Mouse (Mus musculus) adrenal gland (tissue): ENCODE measurements at regions not wholly inside any gene's neighbourhood (a gene's known extent, or its start where the extent isn't known, plus 50 kb on each side); places are given as distances from the start of the nearest gene placed in this dataset.

ENCODE experiments used
- intact Hi-C: fragments of 180-260 bp; cut with DNase I; formaldehyde crosslinking; loops from one replicate; pipeline ENCODE4 v1.15.1; 2025

GRCm38 (mm10) chr2:116201248-116202223 lies 135.9 kb upstream of the Meis2 start:
- intact Hi-C loops = no loop called here

DNA sequence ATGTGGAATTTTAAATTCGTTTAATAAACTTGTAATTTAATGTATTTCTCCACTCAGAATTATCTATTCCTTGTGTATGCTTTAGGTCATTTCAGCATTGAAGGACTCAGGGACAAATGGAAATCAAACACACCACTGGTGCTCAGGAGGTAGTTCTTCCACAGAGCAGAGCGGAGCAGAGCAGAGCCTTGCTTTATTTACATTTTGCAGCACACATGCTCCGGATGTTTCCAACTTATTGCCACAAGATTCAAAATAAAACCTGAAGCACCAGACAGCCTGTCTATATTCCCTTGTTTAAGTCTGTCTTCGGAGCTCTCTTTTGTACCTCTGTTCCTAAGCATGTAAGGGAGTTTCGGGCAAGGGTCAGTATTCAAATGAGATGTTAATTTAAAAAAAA lies 135.2 kb upstream of the Meis2 start:
- intact Hi-C loops = no loop called here

- intact Hi-C loops = no loop called here
Measured at GRCm38 (mm10) chr2:116181861-116182260, 116.2 kb upstream of the Meis2 start.

DNA sequence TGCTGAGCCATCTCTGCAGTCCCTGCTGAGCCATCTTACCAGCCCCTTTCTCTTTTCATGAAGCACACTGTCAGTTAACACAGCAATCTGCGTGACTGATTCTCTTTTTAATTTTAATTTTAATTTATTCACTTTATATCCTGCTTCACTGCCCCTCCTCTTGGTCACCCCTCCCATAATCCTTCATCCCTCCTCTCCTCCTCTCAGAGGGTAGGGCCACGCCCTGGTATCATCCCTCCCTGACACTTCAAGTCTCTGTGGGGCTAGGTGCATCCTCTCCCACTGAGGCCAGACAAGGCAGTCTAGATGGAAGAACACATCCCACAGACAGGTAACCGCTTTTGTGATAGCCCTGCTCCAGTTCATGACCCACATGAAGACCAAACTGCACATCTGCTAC lies 111.5 kb upstream of the Meis2 start:
- intact Hi-C loops = no loop called here

DNA sequence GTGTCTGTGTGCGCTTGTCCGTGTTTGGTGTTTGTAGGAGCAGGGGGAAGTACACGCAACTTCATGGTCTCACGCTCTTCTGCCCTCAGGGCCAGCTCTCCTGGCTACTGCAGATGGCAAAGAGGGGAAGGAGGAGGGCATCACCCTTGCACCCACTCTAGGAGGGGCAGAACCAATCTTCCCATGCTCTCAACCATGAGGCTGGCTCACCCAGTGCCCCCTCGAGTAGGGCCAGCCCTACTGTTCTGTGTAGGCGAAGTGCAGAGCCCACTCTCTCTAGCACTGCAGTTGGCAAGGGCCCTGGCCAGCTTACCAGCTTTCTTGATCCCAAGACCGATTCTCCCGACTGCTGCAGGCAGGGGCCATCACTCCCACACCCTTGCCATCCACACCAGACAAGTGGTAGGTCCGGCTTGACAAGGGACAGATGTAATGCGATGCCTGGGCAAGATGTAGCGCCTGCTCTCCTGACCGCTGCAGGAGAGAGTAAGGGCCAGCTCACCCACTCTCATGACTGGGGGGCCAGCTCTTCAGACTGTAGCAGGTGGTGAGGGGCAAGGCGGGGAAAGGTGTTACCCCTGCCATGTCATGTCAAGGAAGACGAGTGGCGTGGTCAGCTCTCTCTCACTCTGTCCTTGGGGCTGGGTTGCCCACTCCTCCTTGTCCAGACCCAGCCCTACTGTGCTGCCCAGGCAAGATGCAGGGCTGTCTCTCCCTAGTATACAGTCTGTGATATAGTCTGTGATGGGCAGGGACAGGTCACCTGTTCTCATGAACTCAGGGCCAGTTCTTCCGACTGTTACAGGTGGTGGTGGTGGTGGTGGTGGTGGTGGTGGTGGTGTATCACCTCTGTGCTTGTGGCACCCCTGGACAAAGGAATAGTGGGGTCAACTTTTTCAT lies 100.5 kb upstream of the Meis2 start:
- intact Hi-C loops = no loop called here
